Mouse (Mus musculus) brain, embryonic 18.5 days (tissue): Measurements from ENCODE around the gene A230050P20Rik.

Source experiments
- DNase-seq: peaks from one replicate; pipeline ENCODE4 v3.0.0-alpha.2; 2012; ENCODE audit warnings: low read depth, low spot score

Gene A230050P20Rik

GRCm38 (mm10) chr9:20895382-20895781 lies 26.9 kb downstream of the A230050P20Rik start:
- no peak for DNase-seq

- no peak for DNase-seq
Measured at GRCm38 (mm10) chr9:20897736-20898510, 29.5 kb downstream of the A230050P20Rik start.

- DNase-seq, result peak; percentile 66
Measured at GRCm38 (mm10) chr9:20898511-20899073, 30.1 kb downstream of the A230050P20Rik start, which contains the start of gene Eif3g. TSS of gene Eif3g (minus strand) at chr9:20898623.

- DNase-seq, result no peak
Measured at GRCm38 (mm10) chr9:20901466-20902173, 33.2 kb downstream of the A230050P20Rik start.

GRCm38 (mm10) chr9:20902174-20902491 lies 33.7 kb downstream of the A230050P20Rik start:
- DNase-seq, result no peak

- DNase-seq, result no peak
Measured at GRCm38 (mm10) chr9:20909948-20910347, 41.5 kb downstream of the A230050P20Rik start.

- DNase-seq, result no peak
Measured at GRCm38 (mm10) chr9:20916160-20916559, 47.7 kb downstream of the A230050P20Rik start.

- DNase-seq, result no peak
Measured at GRCm38 (mm10) chr9:20923258-20923657, 54.8 kb downstream of the A230050P20Rik start.
